Mouse (Mus musculus) layer of hippocampus, postnatal 36 days (tissue): ENCODE measurements at regions not wholly inside any gene's neighbourhood (a gene's known extent, or its start where the extent isn't known, plus 50 kb on each side); places are given as distances from the start of the nearest gene placed in this dataset.

Experiments
- DNase-seq, 2 experiments: peaks; one replicate each; pipeline ENCODE4 v3.0.0; 2022

DNA sequence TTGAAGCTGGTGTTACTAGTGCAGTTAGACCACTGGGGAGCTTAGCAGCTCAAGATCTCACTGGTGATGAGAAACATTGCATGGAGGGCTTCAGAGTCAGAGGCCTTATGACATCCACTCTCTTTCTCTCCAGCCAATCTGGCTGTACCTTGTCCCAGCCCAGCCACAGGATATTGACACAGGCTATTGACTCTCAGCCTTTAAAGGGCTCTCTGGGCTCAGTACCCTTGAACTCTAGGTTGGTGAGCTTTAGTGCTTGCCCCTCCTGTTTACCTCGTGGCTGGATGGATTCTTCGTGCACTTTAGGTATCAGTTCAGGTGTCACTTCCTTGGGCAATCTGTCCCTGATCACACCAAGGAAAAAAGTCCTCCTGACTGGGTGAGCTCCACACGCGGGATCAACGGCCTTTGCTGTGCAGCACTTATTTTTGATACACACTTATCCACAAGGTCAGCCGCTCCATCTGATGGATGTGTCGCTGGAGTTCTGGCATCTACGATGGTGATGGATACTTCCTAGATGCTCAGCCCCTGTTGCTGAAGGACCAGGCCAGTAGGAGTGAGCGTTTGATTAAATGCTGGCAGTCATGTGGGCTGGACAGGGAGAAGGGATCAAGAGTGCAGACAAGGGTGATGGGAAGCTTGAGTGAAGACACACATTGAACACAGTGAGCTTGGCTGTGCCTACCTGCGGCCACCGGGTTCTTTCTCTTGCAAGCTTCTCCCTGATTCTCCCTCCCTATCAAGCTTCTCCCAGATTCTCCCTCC lies 177.7 kb downstream of the Snx10 start:
- DNase-seq, result no peak

DNA sequence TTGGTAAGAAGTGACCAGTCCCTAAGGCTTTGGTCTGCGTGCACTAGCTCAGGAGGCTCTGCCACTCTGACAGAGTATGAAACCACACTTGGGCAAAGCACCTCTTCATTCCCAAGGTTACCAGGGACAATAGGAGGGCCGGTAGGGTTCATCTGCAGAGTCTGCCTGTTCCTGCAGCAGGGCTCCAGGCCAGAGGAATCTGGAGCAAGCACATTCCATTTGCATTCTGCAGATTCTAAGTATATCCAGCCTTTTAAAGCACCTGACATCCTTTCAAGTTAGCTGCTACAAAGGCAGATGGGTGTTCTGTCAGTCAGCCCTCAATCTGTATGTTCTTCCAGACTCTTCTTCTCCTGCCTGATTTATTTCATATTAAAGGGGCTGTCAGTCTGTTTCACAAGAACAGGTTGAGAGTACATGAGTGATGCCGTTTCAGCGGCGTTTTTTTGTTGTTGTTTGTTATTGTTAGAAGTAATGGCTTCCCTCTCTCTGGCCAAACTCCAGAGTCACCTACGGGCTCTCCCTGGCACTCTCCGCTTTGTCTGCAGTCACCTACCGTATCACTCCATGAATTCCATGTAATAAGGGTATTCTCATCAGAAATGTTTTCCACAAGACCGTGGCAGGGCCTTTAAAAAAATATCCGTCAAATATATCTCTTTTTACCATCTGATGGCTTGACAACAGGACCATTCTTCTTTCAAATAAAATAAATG lies 178.9 kb downstream of the Snx10 start:
- DNase-seq, result no peak

GRCm38 (mm10) chr6:51708011-51708410 lies 184.3 kb downstream of the Snx10 start:
- DNase-seq, result no peak

GRCm38 (mm10) chr6:51708668-51709339 lies 185.1 kb downstream of the Snx10 start:
- DNase-seq, result no peak

DNA sequence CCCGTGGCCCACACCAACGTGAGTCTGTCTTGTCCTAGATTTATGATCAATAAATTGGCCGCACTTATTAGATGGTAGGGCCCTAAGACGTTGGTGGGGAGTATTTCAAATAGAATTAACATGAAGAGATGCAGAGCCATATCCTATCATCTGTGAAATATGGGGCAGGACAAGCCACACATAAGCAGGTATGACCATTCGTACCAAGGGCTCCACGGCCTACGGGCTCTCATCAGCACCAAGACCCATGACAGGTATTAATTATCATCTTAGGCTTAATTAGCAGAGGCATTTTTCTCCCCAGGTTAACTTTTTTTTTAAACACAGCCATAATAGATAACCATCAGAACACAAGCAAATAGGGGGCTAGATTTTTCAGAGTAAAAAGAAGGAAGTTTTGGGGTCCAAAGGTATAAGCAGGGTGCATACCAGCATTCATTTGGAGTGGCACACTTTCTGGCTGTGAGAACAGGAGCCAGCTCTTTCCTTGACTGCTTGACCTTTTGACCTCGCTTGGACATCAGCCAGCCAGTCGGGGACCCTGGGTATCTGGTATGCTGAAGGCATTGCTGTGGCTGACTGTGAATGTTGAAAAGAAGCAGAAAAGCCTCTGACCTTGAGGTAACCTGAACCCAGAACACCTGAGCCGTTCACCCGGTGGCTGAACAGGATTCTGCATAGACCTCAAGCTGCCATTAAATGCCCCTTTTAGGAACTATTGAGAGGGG lies 185.8 kb downstream of the Snx10 start:
- no peak for DNase-seq

GRCm38 (mm10) chr6:51710153-51710552 lies 186.5 kb downstream of the Snx10 start:
- DNase-seq, result no peak

- DNase-seq, result no peak
Measured at GRCm38 (mm10) chr6:51710926-51711615, 187.4 kb downstream of the Snx10 start.

GRCm38 (mm10) chr6:51711616-51711970 lies 187.9 kb downstream of the Snx10 start:
- no peak for DNase-seq

DNA sequence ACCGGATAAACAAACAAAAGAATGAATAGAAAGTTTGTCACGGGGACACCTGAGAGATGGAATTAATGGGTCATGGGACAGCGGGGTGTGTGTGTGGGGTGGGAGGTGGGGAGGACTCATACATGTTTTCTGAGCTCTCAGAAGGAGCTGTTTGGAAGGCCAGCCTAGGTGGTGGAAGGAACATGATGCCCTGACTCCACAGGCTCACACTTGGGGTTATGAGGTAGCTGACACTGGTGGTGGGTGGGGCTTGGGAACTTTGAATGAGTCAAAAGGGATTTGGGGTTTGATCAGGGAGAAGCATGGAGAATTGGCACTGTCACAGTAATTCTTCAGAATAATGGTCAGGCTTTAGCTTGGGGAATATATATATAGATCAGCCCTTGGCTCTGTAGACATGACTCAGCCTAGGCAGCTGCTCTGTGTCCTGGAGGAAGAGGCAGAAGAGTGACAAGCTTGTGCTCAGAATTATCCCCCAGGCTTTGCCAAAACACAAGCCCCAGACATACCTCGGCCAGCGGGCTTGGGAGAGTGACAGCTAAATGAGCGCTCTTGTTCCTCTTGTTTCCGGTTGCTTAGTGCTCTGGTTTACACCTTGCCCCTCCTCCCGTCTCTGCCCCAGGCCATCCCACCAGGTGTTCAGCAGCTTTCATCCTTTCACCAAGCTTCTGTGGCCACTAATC lies 191.6 kb downstream of the Snx10 start:
- DNase-seq, result no peak

DNA sequence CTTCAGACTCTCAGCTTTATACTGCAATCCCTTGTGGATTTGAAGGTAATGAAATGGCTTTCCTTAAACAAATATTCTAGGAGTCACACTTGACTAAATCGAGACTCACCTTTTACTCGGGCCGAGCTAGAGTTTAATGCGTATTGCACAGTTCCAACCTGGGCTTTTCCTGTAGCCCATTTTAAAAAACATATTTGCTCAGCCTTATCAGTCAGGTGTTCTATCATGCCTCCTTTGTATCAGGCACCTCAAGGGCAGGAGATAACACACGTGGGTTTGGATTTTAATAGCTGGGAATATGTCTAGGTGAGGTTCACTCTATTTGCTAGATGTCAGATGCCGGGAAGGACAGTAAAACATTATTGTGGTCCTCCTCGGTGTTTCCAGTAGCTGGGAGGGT lies 193.7 kb downstream of the Snx10 start:
- DNase-seq, result no peak

DNA sequence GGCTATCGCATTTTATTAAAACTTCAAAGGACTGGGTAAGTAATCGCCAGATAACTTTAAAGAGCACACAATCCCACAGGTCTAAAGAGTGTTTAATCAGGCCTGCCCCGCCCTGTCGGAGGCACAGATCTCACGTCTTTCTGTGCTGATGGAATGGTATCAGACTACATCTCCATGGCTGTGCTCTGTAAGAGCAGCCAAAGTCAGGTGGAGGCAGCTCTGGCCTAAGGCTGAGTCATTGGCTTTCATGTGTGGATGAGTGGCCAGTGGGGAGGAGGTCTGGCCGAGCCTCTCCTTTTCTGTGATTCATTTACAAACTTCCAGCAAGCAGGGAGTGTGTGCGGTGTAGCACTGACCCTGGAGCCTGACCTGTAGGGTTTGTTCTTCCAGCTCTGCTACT lies 197.0 kb downstream of the Snx10 start:
- no peak for DNase-seq

GRCm38 (mm10) chr6:51723053-51723452 lies 199.4 kb downstream of the Snx10 start:
- no peak for DNase-seq

DNA sequence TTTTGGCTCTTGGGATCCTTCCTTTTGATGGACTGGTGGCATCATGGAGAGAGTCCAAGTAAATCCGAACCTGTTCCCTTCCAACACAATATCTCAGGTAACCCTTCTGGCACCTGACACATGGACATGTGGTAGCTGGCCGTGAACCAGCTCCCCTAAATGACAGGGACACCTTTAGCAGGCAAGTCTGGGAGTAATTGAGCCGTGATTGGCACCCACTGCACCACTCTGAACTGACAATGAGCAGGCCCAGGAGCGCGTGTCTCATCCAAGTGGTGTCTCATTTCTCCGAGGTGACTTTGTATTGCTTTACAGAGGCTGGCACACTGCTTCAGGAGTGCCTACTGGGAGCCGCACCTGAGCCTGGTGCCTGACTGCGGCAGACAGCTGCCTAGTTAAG lies 203.5 kb downstream of the Snx10 start:
- DNase-seq, result no peak

- peak; percentile 16 to 18 for DNase-seq
Measured at GRCm38 (mm10) chr6:51728816-51729562, 205.3 kb downstream of the Snx10 start.

DNA sequence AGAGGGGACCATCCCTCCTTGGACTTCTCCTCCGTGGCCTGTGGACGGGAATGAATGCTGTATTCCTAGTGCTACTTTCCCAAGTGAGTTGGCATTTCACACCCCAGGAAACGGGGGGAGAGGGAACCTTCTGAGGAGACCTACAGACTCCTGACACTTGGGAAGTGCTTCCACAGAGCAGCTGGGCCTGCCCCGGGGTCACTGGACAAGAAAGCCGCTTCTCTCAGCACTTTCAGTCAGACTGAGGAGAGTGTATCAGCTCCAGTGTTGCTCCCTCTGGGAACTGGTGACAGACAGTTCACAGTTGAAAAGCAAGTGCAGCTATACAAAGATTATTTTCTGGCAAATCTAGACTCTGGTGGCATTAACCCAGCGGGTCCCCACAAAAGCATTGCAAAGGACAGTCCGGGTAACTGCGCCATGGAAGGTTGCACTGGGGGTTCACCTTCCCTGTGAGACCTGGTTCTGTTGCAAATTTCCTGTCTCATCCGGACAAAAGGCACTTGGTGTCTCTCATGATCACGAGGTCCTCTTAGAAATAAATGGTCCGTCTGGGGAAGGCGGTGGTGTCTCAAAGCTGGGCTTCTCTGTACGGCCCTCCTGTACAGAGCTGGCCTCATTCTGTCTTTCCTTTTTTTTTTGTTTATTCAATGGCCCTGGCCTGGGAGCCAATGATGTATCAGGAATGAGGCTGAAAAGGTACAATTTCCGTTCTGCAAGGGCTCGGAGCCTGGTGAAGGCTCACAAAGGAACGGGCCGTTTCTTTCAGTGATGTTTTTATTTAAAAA lies 207.1 kb downstream of the Snx10 start:
- DNase-seq, result no peak

DNA sequence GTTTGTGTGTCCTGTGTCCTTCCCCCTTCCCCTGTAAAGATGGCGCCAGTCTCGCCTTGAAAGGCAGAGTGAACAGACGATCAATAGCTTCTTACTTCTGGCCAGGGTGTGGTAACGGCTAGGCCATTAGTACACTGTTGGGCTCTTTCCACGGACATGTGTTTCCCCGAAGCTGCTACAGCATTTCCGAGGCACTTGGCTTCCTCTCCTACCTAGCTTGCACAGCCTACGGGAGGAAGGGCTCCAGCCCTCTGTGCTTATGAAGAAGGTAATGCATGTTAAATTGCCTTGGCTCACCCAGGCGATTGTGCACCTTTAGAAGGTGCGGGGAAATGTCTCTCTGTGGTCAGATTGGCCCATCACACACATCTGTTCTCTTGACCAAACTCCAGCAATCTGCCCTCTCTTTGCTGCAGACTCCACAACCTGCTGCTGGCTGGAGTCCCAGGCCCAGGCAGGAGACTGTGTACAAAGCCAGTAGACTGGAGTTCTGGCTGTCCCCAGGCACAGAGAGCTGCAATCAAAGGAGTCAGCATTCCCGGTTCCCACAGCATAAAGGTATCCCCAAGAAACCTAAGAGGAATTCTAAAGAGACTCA lies 208.7 kb downstream of the Snx10 start:
- DNase-seq, result peak; percentile 30 to 37

GRCm38 (mm10) chr6:51736051-51736450 lies 212.3 kb downstream of the Snx10 start:
- no peak for DNase-seq

DNA sequence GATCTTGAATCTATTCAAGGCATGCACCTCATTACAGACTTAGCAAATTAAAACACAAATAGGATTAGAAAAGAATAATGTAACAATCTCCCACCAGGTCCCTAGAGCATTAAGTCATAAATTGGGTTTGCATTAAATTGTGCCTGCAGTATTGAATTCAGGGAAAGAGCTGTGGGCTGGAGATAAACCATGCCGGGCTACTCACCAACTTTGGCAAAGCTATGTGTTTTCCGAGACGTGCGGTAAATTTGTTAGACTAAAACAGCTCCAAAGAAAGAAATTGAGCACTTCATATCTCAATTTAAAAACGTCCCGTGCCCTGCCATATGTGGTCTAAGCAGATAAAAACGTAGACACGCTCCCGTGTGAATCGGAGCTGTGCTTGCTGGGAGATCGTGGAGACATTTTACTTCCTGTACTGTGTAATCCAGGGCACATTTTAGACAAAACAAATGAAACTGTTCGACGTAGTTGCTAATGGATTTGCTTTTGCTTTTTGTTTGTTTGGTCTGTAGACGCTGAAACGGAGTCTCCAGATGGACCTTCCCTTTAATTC lies 219.5 kb downstream of the Snx10 start:
- no peak for DNase-seq

DNA sequence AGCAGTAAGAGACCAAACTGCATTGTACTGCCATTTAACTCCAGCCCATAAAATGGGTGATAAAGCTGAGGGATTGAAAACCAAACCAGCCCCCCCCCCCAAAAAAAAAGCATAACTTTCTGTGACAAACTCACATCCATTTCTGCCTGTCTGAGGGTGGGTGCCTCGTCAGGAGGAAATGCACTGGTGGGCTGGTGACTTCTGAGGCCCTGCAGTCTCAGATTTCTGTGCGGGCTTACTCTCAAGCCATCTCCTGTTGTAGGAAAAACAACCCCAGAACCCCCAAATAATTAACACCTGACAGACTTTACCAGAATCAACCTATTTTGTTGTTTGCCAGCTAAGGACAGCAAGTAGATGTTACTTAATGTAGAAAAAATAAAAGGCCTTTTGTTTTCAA lies 220.9 kb downstream of the Snx10 start:
- no peak for DNase-seq
